Mouse (Mus musculus) heart, postnatal 0 days (tissue): ENCODE results near the gene Gnaq.

ENCODE experiments used
- CTCF ChIP-seq: IDR thresholded peaks from 2 replicates; pipeline ENCODE4 v1.5.1; 2016; ENCODE audit warnings: antibody characterized with exemption, control low read depth, low read depth
- EP300 ChIP-seq: IDR thresholded peaks from 2 replicates; pipeline ENCODE4 v1.6.1; 2016; ENCODE audit warnings: antibody characterized with exemption, low read depth

- TF ChIP-seq EP300 (no peak), CTCF (no peak)
Observed at GRCm38 (mm10) chr19:16238072-16238471, 105.4 kb downstream of the Gnaq start.
